Mouse (Mus musculus) c-Kit-positive CD71-positive TER-119-negative erythroid progenitor cells, embryonic 14.5 days (primary cell): ENCODE measurements at regions not wholly inside any gene's neighbourhood (a gene's known extent, or its start where the extent isn't known, plus 50 kb on each side); places are given as distances from the start of the nearest gene placed in this dataset.

ENCODE experiments used
- DNase-seq: peaks from one replicate; pipeline ENCODE4 v3.0.0-alpha.2; 2013; ENCODE audit warnings: low read depth

DNA sequence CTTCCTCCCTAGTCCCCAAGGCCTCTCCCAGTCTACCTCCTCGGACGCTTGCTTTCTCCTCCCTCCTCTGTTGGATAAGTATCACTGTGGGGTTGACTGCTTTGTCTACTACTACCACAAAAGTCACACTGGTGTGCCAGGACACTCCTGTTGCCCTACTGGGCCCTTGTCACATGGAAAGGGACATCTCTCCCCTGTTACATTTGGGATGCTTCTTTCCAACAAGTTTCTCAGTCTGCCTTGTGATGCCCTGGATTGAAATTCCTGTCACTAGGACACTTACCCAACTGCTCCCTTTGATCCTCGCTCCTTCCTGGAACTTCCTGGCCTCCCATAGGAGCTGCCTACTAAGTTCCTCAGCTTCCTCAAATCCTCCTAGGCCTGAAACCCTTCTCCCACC, 501.9 kb upstream of the Nox3 start:
- no peak for DNase-seq

DNA sequence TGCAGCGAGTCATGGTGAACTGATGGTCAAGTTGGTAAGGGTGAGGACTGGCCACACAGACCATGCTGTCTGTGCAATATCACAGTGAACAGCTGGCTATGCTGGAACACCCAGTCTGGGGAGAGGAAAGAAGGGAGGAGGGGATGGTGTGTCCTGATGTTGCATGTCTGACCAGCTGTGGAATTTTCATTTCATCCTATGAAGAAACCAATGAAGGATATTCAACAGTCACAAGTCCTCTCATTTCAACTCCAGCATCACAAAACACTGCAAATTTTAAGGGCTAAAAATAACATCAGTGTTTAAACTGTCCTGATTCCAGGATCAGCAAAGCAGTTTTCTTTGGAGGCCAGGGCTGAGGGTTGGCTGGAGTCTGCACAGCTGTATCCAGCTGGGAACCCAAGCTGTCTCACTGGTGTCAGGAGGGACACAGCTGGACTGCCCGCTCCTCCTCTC, 503.7 kb upstream of the Nox3 start:
- no peak for DNase-seq

DNA sequence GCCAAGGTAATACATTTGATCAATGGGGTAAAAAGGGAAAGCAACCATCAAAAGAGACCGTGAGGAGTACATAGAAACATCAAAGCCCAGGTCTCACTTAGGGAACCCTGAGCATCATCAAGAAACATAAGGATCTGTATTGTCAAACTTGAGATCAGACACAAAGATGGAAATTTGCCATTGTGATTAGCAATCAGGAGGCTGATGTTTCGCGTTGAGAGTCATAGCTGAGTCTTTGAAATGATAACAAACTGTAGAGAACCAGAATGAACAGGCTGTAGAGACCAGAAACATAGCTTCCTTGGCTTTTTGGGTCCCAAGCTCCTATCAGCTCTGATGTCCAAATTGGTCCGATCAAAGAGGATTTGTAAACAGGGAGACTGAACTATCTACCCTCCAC, 505.2 kb upstream of the Nox3 start:
- no peak for DNase-seq

DNA sequence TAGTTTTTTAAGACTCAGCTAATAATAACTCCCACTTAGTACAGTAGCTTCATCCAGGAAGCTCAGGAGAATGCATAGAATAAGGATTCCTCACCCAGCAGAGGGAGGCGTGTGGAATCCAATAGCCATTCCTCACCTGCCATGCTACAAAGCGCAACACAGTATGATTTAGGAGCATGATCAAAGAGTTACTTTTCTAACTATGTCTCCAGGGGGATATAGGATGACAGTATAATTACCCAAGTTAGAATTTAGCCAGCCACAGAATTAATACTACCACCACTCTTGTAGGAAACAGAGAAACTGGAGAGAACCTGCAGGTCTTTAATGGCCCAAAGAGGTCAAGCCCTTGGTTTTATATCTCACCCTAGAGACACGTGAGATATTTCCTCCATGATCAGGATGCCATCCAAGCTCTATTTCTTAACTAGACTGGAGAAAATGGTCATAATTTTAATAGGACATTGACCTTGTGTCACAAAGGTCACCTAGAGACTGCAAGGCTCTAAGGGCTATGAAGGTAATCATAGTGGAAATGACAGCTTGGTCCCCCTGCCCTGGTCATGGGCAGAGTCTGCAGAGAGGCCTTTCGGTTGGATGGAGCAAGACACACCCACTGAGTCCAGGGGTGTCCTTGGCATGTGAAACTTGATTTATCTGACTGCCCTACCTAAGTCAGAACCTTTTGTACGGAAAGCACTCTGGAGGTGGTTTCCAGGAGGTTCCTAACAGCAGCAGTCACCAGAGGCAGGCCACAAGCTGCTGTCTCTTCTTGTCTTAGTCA, 512.3 kb upstream of the Nox3 start:
- DNase-seq = no peak

DNA sequence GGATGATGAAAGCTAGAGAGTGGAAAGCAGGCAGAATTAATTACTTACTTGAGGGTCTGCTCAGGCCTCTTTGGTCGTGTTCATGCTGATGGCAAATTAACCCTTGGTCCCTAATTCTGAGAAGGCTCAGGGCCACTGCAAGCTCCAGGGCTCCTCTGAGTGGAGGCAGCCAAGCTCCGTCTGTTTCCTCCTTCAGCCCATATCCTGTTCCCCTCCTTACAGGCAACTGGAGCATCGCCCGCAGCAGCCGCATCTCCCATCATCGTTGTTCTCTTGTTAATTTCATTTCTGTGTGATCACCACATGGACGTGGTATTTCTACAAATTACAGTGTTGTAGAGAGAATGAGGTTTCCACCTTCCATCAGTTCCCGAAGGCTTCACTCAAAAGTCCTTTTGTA, 513.6 kb upstream of the Nox3 start:
- DNase-seq = no peak

DNA sequence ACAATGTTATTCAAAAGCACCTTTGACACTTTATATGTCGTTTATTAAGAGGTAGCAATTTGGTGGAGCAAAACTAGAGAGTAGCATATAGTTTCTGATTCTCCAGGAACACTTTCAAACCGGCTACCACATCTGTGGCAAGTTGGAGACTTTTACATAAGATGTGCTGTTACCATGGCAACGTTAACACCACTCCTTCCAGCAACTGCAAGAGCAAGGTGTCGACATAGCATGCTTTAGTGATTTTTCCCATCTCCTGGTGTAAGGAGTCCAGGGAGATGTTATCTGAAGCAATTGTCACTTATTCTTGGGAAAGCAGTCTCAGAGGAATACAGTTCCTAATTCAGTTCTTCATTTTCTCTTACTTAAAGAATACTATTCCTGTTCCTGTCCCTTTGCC, 516.5 kb upstream of the Nox3 start:
- DNase-seq = no peak

DNA sequence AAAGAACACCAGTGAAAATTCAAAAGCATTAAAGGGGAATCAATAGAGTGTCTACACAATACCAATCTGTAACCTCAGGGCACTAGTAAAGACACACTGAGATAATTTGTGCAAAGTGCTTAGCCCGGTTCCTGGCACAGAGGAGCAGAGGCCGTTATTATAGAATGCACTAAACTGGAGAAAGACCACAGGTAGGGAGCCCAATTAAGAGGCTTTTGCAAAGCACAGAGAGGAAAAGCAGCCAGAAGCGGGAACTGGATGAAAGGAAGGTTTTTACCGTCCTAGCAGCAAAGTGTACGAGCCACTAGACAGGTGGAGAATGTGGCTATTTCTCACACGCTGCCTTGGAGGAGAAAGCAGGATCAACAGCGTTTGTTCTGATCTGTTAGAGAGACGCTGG, 518.9 kb upstream of the Nox3 start:
- no peak for DNase-seq

DNA sequence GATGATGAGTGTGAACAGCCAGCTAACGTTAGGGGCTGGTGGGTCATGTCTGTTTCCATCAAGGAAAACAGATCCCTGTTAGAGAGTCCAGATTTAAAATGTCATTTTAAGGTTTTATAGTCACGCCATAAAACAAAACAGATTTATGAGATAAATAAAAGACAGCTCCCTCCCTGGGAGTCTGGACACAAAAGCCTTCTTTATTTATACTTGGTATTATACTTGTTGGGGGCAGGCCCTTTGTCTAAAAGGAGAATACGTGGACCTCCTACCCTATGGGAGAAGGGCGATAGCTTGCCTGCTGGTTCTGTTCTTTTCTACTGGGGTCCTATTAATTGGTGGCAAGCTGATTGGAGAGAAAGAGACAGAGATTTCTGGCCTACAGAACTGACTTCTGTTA, 520.1 kb upstream of the Nox3 start:
- no peak for DNase-seq

DNA sequence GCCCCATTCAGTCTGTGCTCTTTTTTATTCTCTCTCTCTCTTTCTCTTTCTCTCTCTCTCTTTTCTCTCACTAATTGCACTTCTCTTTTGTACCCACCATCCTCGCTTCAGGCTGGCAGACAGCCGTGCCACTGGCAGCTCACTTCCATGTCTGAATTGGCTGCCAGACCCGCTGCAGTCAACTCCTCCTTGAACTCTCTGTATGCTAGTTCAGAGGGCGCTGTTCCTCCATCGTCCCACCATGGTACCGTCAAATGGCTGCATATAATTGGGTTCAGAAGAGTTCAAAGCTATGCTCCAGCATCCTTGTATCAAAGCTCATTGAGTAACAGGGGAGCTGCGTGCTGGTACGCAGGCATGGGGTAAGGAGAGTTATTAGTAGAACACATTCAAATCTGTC, 520.7 kb upstream of the Nox3 start:
- DNase-seq = no peak

DNA sequence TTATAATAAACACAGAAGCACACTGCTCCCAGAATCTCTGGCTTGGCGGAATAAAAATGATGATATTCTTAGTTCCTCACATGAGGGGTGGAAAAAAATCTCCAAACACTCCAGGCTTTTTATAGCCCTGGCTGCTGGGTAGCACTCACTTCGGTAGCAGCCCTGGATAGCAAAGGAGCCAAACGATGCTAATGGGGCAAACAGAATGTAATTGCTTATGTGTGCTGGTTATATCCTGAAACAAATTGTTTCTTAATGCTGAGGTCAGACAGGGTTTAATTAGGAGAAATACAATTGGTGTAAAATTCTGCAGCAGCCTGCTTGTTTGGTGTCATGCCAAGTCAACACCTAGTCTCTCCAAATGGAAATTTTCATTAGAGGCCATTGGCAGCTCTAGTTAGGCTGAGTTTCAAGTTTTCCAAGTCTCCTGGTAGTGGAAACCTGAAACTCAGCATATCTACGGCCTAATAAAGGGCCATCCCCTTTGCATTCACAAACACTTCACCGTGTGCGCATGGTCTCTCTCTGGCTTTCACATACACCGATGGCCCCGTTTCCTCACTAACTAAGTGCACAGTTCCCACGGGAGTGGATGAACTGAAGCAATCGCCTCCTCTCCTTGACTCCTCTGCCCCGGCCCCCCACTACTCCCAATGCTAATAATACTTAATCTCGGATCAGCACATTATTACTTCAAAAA, 524.8 kb upstream of the Nox3 start:
- no peak for DNase-seq

DNA sequence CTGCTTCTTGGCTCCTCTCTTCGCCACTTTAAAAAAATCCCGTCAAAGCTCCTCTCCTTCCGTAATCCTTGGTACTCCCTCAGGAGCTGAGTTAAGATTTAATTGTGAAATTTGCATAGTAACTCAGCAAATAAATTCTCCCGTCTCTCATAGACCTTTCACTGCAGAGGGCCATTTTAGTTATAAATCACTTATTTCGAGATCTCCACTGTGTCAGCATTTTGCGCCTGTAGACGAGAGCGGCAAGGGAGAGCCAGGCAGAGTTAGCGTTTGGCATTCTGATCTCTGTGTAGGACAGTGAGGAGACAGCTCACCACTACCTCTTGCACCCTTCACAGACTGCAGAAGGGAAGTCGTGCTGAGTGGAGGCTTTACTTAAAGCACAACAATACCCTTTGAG, 531.8 kb upstream of the Nox3 start:
- no peak for DNase-seq

DNA sequence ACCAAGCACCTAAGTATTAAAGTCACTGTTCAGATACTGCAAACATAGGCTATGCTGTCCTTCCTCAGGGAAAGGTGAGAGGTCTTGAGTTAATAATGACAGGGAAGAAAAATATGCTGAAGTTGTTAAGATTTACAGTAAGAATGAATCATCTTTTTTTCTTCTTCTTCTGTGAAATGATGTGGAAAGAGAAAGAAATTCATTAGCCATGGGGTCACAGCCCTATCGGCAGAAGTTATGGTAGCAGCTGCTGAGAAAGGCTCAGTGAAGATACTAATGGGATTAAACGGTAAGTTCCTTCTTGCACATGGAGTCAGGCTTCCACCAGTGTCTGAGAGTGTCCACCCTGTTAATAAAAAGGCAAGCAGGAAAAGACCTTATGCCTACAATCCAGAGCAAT, 533.9 kb upstream of the Nox3 start:
- no peak for DNase-seq

DNA sequence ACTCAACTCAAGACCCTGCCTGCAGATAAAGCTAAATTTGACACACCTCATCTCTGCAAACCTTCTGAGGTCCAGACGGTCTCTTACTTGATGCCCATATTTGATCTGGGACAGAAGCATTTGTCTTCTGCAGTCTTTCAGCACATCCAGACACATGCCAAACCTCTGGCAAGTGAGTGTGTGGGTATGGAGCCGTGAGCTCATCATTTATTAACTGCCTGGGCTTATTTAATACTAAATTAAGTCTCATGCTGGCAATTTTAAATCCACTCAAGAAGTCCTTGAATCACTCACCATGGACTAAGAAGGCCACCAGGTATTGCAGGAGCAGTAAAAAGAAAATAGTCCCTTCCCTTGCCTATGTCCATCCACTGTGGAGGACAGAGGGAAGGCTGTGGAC, 554.4 kb upstream of the Nox3 start:
- no peak for DNase-seq

DNA sequence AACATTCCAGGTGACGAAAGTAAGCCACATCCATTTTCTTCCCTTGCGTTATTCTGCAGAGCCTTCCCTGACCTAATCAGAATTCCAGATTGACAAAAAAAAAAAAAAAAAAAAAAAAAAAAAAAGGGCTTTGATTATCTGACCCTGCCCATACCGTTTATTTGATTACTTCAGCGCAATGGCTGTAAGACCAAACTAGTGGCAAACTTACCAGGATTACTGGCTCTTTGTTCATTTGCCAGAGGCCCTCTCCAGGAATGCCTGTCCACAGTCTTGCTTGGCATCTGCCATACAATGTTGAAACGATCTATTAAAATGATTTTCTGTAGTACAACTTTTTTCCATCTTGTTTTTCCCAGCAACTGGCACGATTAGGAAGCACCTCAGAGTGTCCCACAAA, 569.4 kb upstream of the Nox3 start:
- DNase-seq = no peak

DNA sequence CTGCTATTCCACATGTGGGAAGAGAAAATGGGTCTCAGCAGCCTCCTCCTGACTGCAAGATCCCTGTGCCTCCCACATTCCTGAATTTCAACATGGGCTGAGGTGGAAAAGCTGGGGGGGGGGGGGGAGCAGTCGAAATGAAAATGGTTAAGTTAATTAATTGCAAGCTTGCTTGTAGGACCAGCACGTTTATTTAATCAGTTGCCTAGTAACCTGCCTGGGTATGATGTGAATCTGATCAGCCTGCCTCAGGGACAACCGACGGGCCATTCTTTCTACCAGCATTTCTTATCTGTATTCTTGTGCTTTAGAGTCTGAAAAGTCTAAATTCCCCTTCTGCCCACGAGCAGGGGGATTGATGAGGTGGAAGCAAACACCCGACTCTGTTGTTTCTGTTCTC, 569.9 kb upstream of the Nox3 start:
- no peak for DNase-seq

DNA sequence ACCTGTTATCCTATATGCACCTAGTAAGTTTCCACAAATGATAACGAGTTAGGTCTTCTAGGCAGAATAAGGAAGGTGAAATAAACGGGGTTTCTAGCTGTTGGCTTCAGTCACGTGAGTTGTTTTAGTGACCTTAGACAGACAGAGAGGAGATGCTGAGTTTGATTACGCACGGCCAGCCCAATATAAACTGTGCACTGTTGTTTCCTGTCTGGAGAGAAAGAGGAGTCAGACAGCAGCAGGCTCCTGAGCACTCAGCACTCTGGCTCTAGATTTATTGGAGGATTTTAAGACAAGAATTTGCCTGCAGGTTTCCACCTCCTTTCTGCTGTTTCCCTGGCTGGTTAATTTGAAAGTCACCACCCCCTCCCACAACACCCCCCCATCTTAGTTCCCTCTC, 570.4 kb upstream of the Nox3 start:
- DNase-seq = no peak

DNA sequence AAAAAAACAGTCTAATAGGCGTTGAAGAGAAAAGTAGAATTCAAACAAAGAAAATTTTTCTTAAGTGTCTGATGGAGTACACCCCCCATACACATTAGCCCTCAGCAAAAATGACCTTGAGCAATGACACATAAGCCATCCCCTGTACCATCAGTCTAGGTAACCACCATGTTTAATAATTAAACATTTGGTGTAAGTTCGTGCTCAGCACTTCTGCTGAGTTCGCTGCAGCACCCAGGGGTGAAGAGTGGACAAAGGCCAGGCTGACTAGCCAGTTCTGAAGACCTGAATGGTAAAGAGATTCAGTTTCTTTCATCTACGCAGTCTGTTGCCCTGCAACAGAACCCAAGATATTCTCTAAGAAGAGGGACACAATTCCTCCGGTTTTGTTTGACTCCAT, 572.3 kb upstream of the Nox3 start:
- no peak for DNase-seq

DNA sequence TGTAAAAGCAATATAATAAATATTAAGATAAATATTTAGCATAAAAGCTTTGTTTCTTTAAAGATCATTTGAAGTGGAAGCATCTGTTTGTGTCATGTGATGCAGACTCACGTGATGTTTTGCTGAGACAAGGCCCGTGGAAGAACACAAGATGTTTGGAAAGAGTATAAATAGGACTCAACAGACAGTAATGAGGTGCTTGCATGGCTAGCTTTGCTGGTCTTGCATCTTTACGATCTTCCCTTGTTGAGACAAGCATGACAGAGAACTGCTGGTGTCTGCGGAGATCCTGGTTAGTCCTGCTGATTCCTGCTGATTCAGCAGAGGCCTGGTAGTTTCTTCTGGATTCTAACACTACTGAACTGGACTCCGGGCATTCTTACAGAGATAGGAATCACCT, 576.4 kb upstream of the Nox3 start:
- DNase-seq = no peak

DNA sequence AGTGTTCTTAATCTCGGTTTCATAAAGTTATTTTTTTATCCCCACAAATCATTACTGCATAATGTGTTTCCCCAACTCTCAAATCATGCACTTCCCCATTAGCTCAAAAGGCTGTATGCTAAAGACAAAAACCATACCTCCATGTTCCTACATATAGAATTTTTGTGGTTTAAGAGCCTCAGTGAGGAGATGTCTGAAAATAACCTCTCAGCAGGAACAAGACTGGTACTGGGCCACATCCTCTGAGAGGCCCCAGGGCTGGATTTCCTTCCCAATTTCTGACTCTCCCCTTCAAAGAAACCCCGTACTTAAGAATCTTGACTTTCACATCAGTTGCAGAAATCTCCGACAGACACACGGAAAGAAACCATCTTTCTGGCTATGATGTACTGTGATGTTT, 580.7 kb upstream of the Nox3 start:
- no peak for DNase-seq

DNA sequence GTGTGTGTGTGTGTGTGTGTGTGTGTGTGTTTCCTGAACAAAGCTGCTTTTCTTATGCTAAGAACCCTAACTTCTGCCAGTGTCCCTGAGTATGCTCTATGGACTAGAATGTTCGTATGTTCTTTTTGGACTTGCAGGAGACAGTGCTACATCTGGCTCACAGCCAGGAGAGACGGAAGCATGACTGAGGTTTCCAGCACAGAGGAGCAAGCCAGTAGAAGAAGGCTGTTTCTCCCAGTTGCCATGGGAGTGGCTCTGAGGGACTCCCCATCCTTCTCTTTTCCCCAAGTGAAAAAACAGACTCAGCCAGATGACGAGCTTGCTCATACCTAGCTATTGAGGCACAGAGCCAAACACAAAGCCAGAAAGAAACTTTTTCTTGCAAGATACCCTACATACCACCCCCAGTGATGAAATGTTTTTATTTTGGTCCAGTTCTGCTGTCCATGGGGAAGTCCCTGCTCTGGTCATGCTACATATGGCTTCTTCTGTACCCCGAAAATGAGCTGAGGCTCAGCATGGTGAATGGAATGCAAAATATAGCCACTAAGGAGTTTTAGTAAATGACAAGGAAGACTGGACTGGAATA, 582.3 kb upstream of the Nox3 start:
- DNase-seq = no peak

DNA sequence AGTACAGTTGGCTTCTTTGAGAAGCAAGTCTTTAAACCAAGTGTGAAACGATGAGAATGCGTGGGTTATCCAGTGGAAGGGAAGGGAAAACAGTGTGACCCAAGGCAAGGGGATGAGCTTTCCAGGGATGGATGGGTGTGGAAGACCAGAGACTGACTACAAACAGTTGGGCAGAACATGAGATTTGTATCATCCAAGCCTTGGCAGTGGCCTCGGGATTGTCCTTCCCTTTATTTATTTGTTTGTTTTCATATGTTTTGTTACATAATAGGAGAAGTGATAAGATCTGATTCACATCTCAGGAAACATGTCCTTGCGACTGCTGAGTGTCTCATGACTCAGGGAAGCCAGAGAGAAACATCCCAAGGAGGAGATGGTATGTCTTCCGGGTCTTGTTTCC, 585.4 kb upstream of the Nox3 start:
- no peak for DNase-seq

DNA sequence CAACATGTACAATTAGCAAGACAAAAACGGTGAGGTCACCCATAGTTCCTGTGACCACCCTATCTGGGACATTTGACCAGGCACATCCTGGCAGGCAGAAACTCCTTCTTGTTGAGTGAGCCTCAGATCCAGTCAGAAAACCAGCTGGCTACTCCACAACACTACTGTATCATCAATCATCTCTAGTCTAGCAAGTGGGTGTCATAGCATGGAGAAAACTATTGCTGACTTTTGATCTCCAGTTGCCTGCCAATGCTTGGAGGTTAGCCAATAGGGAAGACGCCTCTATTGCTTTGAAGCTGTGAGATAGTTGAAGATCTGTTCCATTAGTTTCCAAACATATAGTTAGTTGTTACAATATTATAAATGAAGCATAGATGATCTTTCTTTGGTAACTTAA, 595.4 kb upstream of the Nox3 start:
- DNase-seq = no peak

DNA sequence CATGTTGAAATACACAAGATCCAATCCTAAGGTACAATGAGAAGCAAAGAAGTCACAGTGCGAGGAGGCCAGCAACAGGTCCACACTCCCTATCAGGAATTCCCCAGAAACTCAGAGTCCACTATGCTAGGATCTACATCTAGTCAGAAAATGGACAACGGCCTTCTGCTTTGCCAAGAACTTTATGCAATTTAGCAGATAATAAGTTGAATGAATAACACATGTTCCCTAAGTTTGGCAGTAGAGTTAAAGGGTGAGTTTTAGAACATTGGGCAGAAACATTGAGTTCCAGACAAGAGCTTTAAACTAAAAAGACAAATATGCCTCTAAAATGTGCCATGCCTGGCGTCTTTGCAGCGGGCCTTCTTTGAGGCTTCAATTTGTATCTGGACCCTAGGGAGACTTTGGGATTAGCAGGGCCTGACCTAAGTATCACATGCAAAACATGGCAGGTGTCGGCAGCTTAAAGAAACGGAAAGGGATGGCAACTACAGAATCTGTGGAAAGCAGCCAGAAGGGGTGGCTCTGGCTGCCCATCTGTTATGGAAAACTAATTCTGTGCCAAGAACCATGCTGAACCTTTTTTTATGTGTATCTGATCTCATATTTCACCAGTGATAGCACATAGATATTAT, 600.6 kb upstream of the Nox3 start:
- DNase-seq = no peak
